Mouse (Mus musculus) ES-Bruce4 (cell line): ENCODE data around the gene Mroh2a.

Experiments
- CTCF ChIP-seq: IDR thresholded peaks from one replicate; pipeline ENCODE4 v1.8.1; 2011; ENCODE audit warnings: low read depth, low read length
- POLR2A ChIP-seq: IDR thresholded peaks from one replicate; pipeline ENCODE4 v1.8.1; 2011; ENCODE audit warnings: low read length; ENCODE audit not compliant: insufficient read depth

- TF ChIP-seq POLR2A: no peak
- no peak for TF ChIP-seq CTCF
Observed at GRCm38 (mm10) chr1:88247660-88248059, 20.9 kb downstream of the Mroh2a start.
